Mouse (Mus musculus) neural tube, embryonic 11.5 days (tissue): ENCODE data around the gene Homer1. TPM values are rescaled to one million over a fixed set of nuclear protein-coding genes. Genes with fewer than 3 reads are reported as not detected.

ENCODE experiments used
- ATAC-seq: fragments of 200-750 bp; cut with Nextera tagmentation; 2 replicates; pipeline ENCODE4 v1.8.0; 2017; ENCODE audit warnings: moderate number of reproducible peaks, mild to moderate bottlenecking, moderate TSS enrichment, moderate library complexity; ENCODE audit not compliant: insufficient read depth, low FRiP score, low TSS enrichment
- DNase-seq: peaks from one replicate; pipeline ENCODE4 v3.0.0-alpha.2; 2015; ENCODE audit warnings: low spot score
- H3K27ac ChIP-seq: fragments of 300-500 bp; sonication (generic); 2 replicates; pipeline ENCODE4 v1.5.1; 2014; ENCODE audit warnings: low read depth, mild to moderate bottlenecking, low read length
- H3K27me3 ChIP-seq: fragments of 300-500 bp; sonication (generic); 2 replicates; pipeline ENCODE4 v1.6.1; 2014; ENCODE audit warnings: mild to moderate bottlenecking, low read length, mixed read lengths; ENCODE audit not compliant: control insufficient read depth, insufficient read depth
- H3K36me3 ChIP-seq: fragments of 300-500 bp; sonication (generic); 2 replicates; pipeline ENCODE4 v1.6.1; 2014; ENCODE audit warnings: mild to moderate bottlenecking, low read length, moderate library complexity, mixed read lengths; ENCODE audit not compliant: control insufficient read depth, insufficient read depth
- H3K4me1 ChIP-seq: fragments of 300-500 bp; sonication (generic); 2 replicates; pipeline ENCODE4 v1.6.1; 2014; ENCODE audit warnings: low read length, mixed read lengths; ENCODE audit not compliant: control insufficient read depth, insufficient read depth
- H3K4me2 ChIP-seq: fragments of 300-500 bp; sonication (generic); 2 replicates; pipeline ENCODE4 v1.6.1; 2014; ENCODE audit warnings: low read depth, mild to moderate bottlenecking, moderate library complexity
- H3K4me3 ChIP-seq: fragments of 300-500 bp; sonication (generic); 2 replicates; pipeline ENCODE4 v1.5.1; 2014; ENCODE audit warnings: low read depth, low read length
- H3K9ac ChIP-seq: fragments of 300-500 bp; sonication (generic); 2 replicates; pipeline ENCODE4 v1.6.1; 2014; ENCODE audit warnings: mild to moderate bottlenecking, low read length
- H3K9me3 ChIP-seq: fragments of 300-500 bp; sonication (generic); 2 replicates; pipeline ENCODE4 v1.6.1; 2016; ENCODE audit warnings: low read length; ENCODE audit not compliant: control insufficient read depth
- WGBS: fragments of 180-500 bp; shearing (Covaris S2); extraction: QIAGEN DNeasy Blood & Tissue Kit; methylation state at CpG from one replicate; pipeline ENCODE4 v1.1.7; 2014; 5-methylcytosine and 5-hydroxymethylcytosine counted together
- polyA plus RNA-seq: library from polyadenylated mRNA; unstranded; fragments of >200 nt; fragmentation: Nextera tagmentation; extraction: Ambion mirVana; gene quantifications from 2 replicates; pipeline ENCODE4 v1.2.1, GENCODE M21; 2014

Homer1 gene
- polyA plus RNA-seq, 1 experiment from 2014 or later: 14.0 TPM

DNA sequence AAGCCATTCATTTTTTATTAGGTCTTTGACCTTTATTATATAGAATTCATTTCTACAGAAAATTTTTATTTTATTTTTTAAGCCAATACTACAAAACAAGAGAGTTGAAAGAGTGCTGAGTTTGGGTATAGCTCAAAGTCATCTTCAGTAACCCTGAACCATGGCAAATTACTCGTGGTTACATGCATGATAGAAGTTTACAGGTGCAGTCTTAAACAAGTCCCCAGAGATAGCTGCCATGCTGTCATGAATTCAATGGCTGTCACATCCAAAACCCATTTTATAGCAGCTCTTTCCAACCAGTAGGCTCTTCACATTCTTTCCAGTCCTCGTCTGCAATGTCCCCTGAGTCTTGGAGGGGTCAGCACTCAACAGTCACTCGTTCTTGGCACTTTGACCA, 26.9 kb downstream of the Homer1 start:
- H3K9ac ChIP-seq: no peak overlapping the region
- 71% methylated on average over 3 of the region's 3 CpGs for WGBS
- no peaks in the 10 kb centered on the region for H3K9me3 ChIP-seq
- no peaks in the 10 kb centered on the region for H3K27me3 ChIP-seq
- no peak overlapping the region for H3K4me2 ChIP-seq
- DNase-seq: no peak
- no peaks in the 10 kb centered on the region for H3K4me1 ChIP-seq
- H3K4me3 ChIP-seq: no peak overlapping the region
- no peak for ATAC-seq
- H3K36me3 ChIP-seq: no peaks in the 10 kb centered on the region
- H3K27ac ChIP-seq: no peak overlapping the region

DNA sequence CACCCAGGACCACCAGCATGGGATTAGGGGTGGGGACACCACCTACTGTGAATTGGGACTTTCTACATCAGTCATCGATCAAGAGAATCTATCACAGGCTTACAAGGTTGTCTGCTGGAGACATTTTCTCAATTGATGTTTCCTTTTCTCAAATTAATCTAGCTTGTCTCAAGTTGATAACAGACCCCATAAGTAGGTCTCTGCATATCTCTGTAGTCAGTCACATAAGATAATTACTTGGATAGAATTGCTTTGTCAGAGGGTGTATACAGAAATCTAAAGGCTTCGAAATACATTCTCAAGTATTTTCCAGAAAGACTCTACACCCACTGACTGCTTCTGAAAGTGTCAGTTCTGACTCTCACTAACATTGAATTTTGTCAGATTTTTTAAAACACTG, 32.3 kb downstream of the Homer1 start:
- Histone ChIP-seq H3K9me3 (no peaks in the 10 kb centered on the region), H3K4me3 (no peak overlapping the region), H3K36me3 (no peaks in the 10 kb centered on the region), H3K4me1 (no peaks in the 10 kb centered on the region), H3K27me3 (no peaks in the 10 kb centered on the region), H3K4me2 (no peak overlapping the region), H3K9ac (no peak overlapping the region), H3K27ac (no peak overlapping the region)
- 89% methylated on average over 2 of the region's 2 CpGs for WGBS
- DNase-seq: no peak
- ATAC-seq: no peak

DNA sequence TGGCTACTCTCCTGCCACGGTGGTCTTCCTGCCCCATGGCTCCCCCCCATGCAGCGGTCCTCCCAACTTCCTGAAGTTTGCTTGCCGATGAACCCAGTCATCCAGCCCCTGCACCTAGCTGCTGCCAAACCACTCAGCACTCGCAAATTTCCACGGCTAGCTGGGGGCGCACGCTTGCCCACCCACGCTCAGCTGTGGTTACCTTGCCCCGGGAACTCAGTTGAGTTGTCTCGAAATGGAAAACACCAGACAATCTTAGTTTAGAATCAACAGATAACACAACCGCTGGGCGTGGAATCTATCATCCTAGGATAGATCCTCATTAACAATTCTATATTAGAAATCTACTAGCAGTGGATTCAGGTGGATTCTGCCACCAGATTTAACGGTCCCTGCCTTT, 33.1 kb downstream of the Homer1 start:
- H3K36me3 ChIP-seq: no peaks in the 10 kb centered on the region
- H3K27me3 ChIP-seq: no peaks in the 10 kb centered on the region
- no peaks in the 10 kb centered on the region for H3K4me1 ChIP-seq
- 92% methylated on average over 13 of the region's 13 CpGs for WGBS
- no peak overlapping the region for H3K4me3 ChIP-seq
- ATAC-seq (no peak), DNase-seq (no peak)
- H3K27ac ChIP-seq: no peak overlapping the region
- no peaks in the 10 kb centered on the region for H3K9me3 ChIP-seq
- no peak overlapping the region for H3K9ac ChIP-seq
- H3K4me2 ChIP-seq: no peak overlapping the region

DNA sequence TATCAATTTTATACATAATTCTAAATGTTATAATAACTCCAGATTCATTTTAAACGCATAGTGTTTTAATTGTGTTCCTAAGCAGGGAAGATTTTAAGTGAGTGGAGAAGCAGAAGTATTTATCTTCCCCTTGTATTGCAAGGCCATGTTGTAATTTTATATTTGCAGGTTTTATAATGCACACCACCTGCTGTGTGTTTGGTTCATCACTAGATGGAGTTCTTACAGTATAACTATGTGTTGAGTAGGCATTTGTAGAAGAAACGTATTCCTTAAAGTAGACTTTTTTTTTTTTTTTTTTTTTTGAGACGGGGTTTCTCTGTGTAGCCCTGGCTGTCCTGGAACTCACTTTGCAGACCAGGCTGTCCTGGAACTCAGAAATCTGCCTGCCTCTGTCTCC, 35.9 kb downstream of the Homer1 start:
- H3K4me3 ChIP-seq: no peak overlapping the region
- 85% methylated on average over 3 of the region's 3 CpGs for WGBS
- DNase-seq (no peak), ATAC-seq (no peak)
- H3K36me3 ChIP-seq: no peaks in the 10 kb centered on the region
- no peaks in the 10 kb centered on the region for H3K9me3 ChIP-seq
- no peak overlapping the region for H3K27ac ChIP-seq
- no peaks in the 10 kb centered on the region for H3K27me3 ChIP-seq
- no peak overlapping the region for H3K9ac ChIP-seq
- no peaks in the 10 kb centered on the region for H3K4me1 ChIP-seq
- no peak overlapping the region for H3K4me2 ChIP-seq

DNA sequence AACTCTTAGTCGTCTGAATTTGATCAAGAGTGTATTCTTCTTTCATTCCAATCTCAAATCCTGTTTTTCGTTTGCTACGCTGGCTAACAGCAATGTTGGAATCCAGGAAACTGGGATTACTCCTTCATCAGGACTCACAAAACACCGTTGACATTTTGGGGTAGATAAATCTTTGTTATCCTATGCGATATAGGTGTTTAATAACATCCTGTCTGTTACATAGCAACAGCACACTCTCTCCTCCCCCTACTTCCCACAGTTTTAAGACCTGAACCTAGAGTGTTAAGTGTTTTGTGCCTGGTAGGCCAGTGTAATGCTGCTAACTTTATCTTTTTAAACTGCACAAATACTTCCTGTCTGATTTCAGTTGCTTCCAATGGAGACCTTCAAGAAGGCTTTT, 39.0 kb downstream of the Homer1 start:
- 68% methylated on average over 5 of the region's 5 CpGs for WGBS
- no peaks in the 10 kb centered on the region for H3K36me3 ChIP-seq
- H3K4me1 ChIP-seq: no peaks in the 10 kb centered on the region
- H3K9me3 ChIP-seq: no peaks in the 10 kb centered on the region
- no peak overlapping the region for H3K4me3 ChIP-seq
- H3K4me2 ChIP-seq: no peak overlapping the region
- H3K27ac ChIP-seq: no peak overlapping the region
- no peak for DNase-seq
- no peak for ATAC-seq
- H3K27me3 ChIP-seq: no peaks in the 10 kb centered on the region
- no peak overlapping the region for H3K9ac ChIP-seq

DNA sequence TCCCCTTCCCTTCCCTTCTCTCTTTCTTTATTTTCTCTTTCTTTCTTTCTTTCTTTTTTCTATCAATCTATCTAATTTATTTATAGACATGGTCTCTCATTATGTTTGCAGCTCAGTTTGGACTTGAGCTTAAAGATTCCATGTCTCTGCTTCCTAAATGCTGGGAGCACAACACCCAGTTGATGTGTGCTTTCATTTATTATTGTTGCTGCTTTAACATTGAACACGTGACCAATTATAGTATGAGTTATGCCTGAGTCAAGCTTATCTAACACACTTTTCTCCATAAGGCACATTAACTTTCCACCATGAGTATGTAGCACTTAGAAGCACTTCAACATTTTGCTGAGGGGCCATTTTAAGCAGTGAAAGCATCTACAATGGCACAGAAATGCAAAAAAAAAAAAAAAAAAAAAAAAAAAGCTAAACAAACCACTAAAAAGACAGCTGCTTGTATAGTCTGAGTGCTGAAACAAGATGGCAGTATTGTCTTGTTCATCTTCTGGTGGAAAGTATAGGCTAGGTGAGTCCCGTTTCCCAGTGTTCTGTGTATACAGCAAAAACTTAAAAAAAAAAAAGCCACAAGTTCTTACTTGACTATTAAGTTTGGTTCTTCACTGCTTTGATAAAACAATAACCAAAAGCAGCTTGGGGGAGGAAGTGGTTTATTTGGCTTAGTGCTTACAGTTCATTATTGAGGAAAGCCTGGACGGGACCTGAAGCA, 41.3 kb downstream of the Homer1 start:
- DNase-seq: no peak

DNA sequence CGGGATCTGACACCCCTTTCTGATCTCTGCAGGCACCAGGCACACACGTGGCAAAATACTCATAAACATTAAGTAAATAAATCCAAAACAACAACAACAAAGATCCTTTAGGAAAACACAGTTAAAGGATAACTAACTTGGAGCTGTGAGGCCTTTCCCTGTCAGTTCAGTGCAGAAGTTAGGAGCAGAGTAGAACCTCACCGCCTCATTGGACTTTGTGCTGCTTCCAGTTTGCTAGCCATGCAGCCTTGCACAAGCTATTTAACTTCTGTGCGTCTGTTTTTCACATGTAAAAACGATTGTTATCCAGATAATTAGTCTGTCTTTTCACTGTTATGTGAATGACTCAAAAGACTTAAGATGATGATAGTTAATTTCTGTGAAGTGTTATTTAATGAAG, 43.2 kb downstream of the Homer1 start:
- H3K27me3 ChIP-seq: no peaks in the 10 kb centered on the region
- 75% methylated on average over 5 of the region's 5 CpGs for WGBS
- no peaks in the 10 kb centered on the region for H3K9me3 ChIP-seq
- H3K9ac ChIP-seq: no peak overlapping the region
- H3K4me3 ChIP-seq: no peak overlapping the region
- H3K27ac ChIP-seq: no peak overlapping the region
- DNase-seq (no peak), ATAC-seq (no peak)
- H3K4me2 ChIP-seq: no peak overlapping the region
- H3K36me3 ChIP-seq: no peaks in the 10 kb centered on the region
- no peaks in the 10 kb centered on the region for H3K4me1 ChIP-seq

More for the DNA sequence above, 41.3 kb downstream of the Homer1 start:
- H3K36me3 ChIP-seq: no peaks in the 10 kb centered on the region
- no peak overlapping the region for H3K4me3 ChIP-seq
- WGBS: 94% methylated on average over 3 of the region's 3 CpGs
- H3K4me1 ChIP-seq: no peaks in the 10 kb centered on the region
- no peak overlapping the region for H3K27ac ChIP-seq
- H3K4me2 ChIP-seq: no peak overlapping the region
- H3K27me3 ChIP-seq: no peaks in the 10 kb centered on the region
- H3K9ac ChIP-seq: no peak overlapping the region
- no peaks in the 10 kb centered on the region for H3K9me3 ChIP-seq
- no peak for ATAC-seq

DNA sequence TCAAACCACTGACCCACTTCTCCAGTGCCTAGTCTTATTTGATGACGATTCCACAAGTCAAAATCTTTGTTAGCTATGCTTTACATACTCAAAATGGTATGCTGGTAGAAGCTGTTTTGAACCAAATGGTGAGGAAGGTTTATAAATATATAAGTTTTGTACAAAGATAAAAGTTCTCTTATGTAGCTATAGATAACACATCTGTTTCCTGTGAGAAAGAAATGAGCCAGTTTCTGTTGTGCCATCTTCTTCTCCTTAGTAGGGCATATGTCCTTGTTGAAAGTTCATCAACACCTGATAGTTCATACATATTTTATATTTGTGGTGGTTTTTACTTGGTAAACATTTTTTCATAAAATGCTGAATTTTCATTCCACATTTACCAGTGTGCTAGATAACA, 45.0 kb downstream of the Homer1 start:
- Histone ChIP-seq H3K27ac (no peak overlapping the region), H3K9me3 (no peaks in the 10 kb centered on the region), H3K4me2 (no peak overlapping the region), H3K4me3 (no peak overlapping the region), H3K27me3 (no peaks in the 10 kb centered on the region), H3K4me1 (no peaks in the 10 kb centered on the region), H3K9ac (no peak overlapping the region), H3K36me3 (no peaks in the 10 kb centered on the region)
- no peak for ATAC-seq
- DNase-seq: no peak
- WGBS: 91% methylated on average over 1 of the region's 1 CpGs

DNA sequence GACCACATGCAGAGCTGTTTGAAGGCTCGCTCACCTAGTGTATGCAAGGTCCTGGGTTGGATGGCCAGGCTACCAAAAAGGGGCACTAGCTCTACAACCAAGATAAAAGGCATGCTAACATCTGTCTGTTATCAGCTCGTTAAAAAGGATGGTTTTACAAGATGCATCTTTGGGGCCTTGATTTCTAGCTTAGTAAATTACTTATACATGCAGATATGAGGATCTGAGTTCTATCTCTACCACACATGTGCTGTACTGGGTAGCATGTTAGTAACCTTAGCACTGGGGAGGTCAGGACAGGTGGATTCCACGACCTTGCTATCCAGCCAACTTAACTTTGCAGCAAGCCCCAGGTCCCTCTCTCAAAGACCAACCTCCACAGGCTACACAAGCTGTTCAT, 46.4 kb downstream of the Homer1 start:
- 87% methylated on average over 3 of the region's 3 CpGs for WGBS
- ATAC-seq (no peak), DNase-seq (no peak)

More for the DNA sequence above, 46.4 kb downstream of the Homer1 start:
- H3K36me3 ChIP-seq: no peaks in the 10 kb centered on the region
- no peak overlapping the region for H3K4me3 ChIP-seq
- no peak overlapping the region for H3K4me2 ChIP-seq
- no peaks in the 10 kb centered on the region for H3K27me3 ChIP-seq
- no peak overlapping the region for H3K27ac ChIP-seq
- no peaks in the 10 kb centered on the region for H3K9me3 ChIP-seq
- H3K9ac ChIP-seq: no peak overlapping the region
- no peaks in the 10 kb centered on the region for H3K4me1 ChIP-seq
